Mouse (Mus musculus): ENCODE measurements around the gene Lmod3. TPM values are rescaled to one million over a fixed set of nuclear protein-coding genes. Genes with fewer than 3 reads are reported as not detected.

Lmod3 gene
- polyA plus RNA-seq (2015; fragmentation: Nextera tagmentation; extraction: Ambion mirVana) = 0.69 and 1.3 TPM in 2 replicates

GRCm38 (mm10) chr6:97252711-97253221 is at the start of gene Lmod3:
Gene Lmod3 (minus strand): TSS chr6:97252759.
- Histone ChIP-seq H3K4me2 (ENCODE audit: low read depth, low read length) (0 out of 2 replicates have a peak within 1 kb of the TSS, but pooled peaks have one; percentile 8), H3K27ac (ENCODE audit: low read length) (no peak within 1 kb of the TSS)
- WGBS = 13% methylated on average over 9 of the region's 9 CpGs

GRCm38 (mm10) chr6:97302303-97302702 is 49.7 kb upstream of the Lmod3 start:
- WGBS = 71% methylated on average over 7 of the region's 7 CpGs

More at GRCm38 (mm10) chr6:97252711-97253221, at the start of gene Lmod3:
- no peaks in the 10 kb centered on the region for H3K36me3 ChIP-seq (ENCODE audit: control insufficient read depth, insufficient read depth, low read length)
- H3K4me3 ChIP-seq (ENCODE audit: low read length) = no peak within 1 kb of the TSS
- no peaks in the 10 kb centered on the region for H3K27me3 ChIP-seq (ENCODE audit: control insufficient read depth, insufficient read depth, low read depth, low read length)
- H3K9me3 ChIP-seq (ENCODE audit: control insufficient read depth, low read length) = no peaks in the 10 kb centered on the region
- H3K9ac ChIP-seq (ENCODE audit: low read length) = no peak within 1 kb of the TSS
- peaks cover 8% of the 10 kb centered on the region; the same call in 1 of the 2 replicates for H3K4me1 ChIP-seq (replicated peaks; ENCODE audit: control insufficient read depth, insufficient read depth, low read length)
- peak; percentile 41; the same call in 1 of the 2 replicates for ATAC-seq (ENCODE audit: low read depth)

GRCm38 (mm10) chr6:97300659-97301058 is 48.1 kb upstream of the Lmod3 start:
- ATAC-seq (ENCODE audit: low read depth) = no peak
- H3K27me3 ChIP-seq (ENCODE audit: control insufficient read depth, insufficient read depth, low read depth, low read length) = no peaks in the 10 kb centered on the region
- H3K9ac ChIP-seq (ENCODE audit: low read length) = no peak overlapping the region
- H3K36me3 ChIP-seq (ENCODE audit: control insufficient read depth, insufficient read depth, low read length) = peaks cover 16% of the 10 kb centered on the region
- H3K4me3 ChIP-seq (ENCODE audit: low read length) = no peak overlapping the region
- no peak overlapping the region for H3K4me2 ChIP-seq (ENCODE audit: low read depth, low read length)
- H3K9me3 ChIP-seq (ENCODE audit: control insufficient read depth, low read length) = no peaks in the 10 kb centered on the region
- no peak overlapping the region for H3K27ac ChIP-seq (ENCODE audit: low read length)
- WGBS = 84% methylated on average over 6 of the region's 6 CpGs
- H3K4me1 ChIP-seq (replicated peaks; ENCODE audit: control insufficient read depth, insufficient read depth, low read length) = no peaks in the 10 kb centered on the region; the same call in 1 of the 2 replicates

More at GRCm38 (mm10) chr6:97302303-97302702, 49.7 kb upstream of the Lmod3 start:
- Histone ChIP-seq H3K4me3 (ENCODE audit: low read length) (no peak overlapping the region), H3K4me1 (replicated peaks; ENCODE audit: control insufficient read depth, insufficient read depth, low read length) (no peaks in the 10 kb centered on the region; the same call in 1 of the 2 replicates), H3K27me3 (ENCODE audit: control insufficient read depth, insufficient read depth, low read depth, low read length) (no peaks in the 10 kb centered on the region), H3K36me3 (ENCODE audit: control insufficient read depth, insufficient read depth, low read length) (peaks cover 10% of the 10 kb centered on the region; the same call in 1 of the 2 replicates), H3K4me2 (ENCODE audit: low read depth, low read length) (no peak overlapping the region), H3K27ac (ENCODE audit: low read length) (no peak overlapping the region), H3K9me3 (ENCODE audit: control insufficient read depth, low read length) (no peaks in the 10 kb centered on the region), H3K9ac (ENCODE audit: low read length) (no peak overlapping the region)
- no peak for ATAC-seq (ENCODE audit: low read depth)

- H3K4me1 ChIP-seq (replicated peaks; ENCODE audit: control insufficient read depth, insufficient read depth, low read length) = no peaks in the 10 kb centered on the region; the same call in 1 of the 2 replicates
- H3K27me3 ChIP-seq (ENCODE audit: control insufficient read depth, insufficient read depth, low read depth, low read length) = no peaks in the 10 kb centered on the region
- H3K4me3 ChIP-seq (ENCODE audit: low read length) = no peak overlapping the region
- WGBS = 88% methylated on average over 6 of the region's 6 CpGs
- no peak overlapping the region for H3K9ac ChIP-seq (ENCODE audit: low read length)
- H3K27ac ChIP-seq (ENCODE audit: low read length) = no peak overlapping the region
- no peak overlapping the region for H3K4me2 ChIP-seq (ENCODE audit: low read depth, low read length)
- ATAC-seq (ENCODE audit: low read depth) = no peak
- H3K36me3 ChIP-seq (ENCODE audit: control insufficient read depth, insufficient read depth, low read length) = peaks cover 19% of the 10 kb centered on the region
- no peaks in the 10 kb centered on the region for H3K9me3 ChIP-seq (ENCODE audit: control insufficient read depth, low read length)
These were observed 47.6 kb upstream of the Lmod3 start for GRCm38 (mm10) chr6:97300180-97300579.

- WGBS = 64% methylated on average over 3 of the region's 3 CpGs
- H3K4me3 ChIP-seq (ENCODE audit: low read length) = no peak overlapping the region
- no peak overlapping the region for H3K27ac ChIP-seq (ENCODE audit: low read length)
- H3K9me3 ChIP-seq (ENCODE audit: control insufficient read depth, low read length) = no peaks in the 10 kb centered on the region
- peaks cover 16% of the 10 kb centered on the region for H3K36me3 ChIP-seq (ENCODE audit: control insufficient read depth, insufficient read depth, low read length)
- no peaks in the 10 kb centered on the region for H3K27me3 ChIP-seq (ENCODE audit: control insufficient read depth, insufficient read depth, low read depth, low read length)
- H3K4me2 ChIP-seq (ENCODE audit: low read depth, low read length) = no peak overlapping the region
- ATAC-seq (ENCODE audit: low read depth) = no peak
- peaks cover 22% of the 10 kb centered on the region for H3K4me1 ChIP-seq (replicated peaks; ENCODE audit: control insufficient read depth, insufficient read depth, low read length)
- no peak overlapping the region for H3K9ac ChIP-seq (ENCODE audit: low read length)
These were observed 44.6 kb upstream of the Lmod3 start for GRCm38 (mm10) chr6:97297151-97297550.

GRCm38 (mm10) chr6:97295866-97296527 is 43.4 kb upstream of the Lmod3 start:
- peaks cover 16% of the 10 kb centered on the region for H3K36me3 ChIP-seq (ENCODE audit: control insufficient read depth, insufficient read depth, low read length)
- WGBS = 91% methylated on average over 21 of the region's 21 CpGs
- no peaks in the 10 kb centered on the region for H3K9me3 ChIP-seq (ENCODE audit: control insufficient read depth, low read length)
- H3K9ac ChIP-seq (ENCODE audit: low read length) = no peak overlapping the region
- no peak for ATAC-seq (ENCODE audit: low read depth)
- H3K4me1 ChIP-seq (replicated peaks; ENCODE audit: control insufficient read depth, insufficient read depth, low read length) = peaks cover 26% of the 10 kb centered on the region
- H3K27ac ChIP-seq (ENCODE audit: low read length) = no peak overlapping the region
- no peaks in the 10 kb centered on the region for H3K27me3 ChIP-seq (ENCODE audit: control insufficient read depth, insufficient read depth, low read depth, low read length)
- H3K4me3 ChIP-seq (ENCODE audit: low read length) = no peak overlapping the region
- no peak overlapping the region for H3K4me2 ChIP-seq (ENCODE audit: low read depth, low read length)

GRCm38 (mm10) chr6:97295416-97295815 is 42.9 kb upstream of the Lmod3 start:
- Histone ChIP-seq H3K9ac (ENCODE audit: low read length) (no peak overlapping the region), H3K36me3 (ENCODE audit: control insufficient read depth, insufficient read depth, low read length) (peaks cover 14% of the 10 kb centered on the region), H3K4me2 (ENCODE audit: low read depth, low read length) (no peak overlapping the region), H3K4me1 (replicated peaks; ENCODE audit: control insufficient read depth, insufficient read depth, low read length) (peaks cover 29% of the 10 kb centered on the region), H3K27me3 (ENCODE audit: control insufficient read depth, insufficient read depth, low read depth, low read length) (no peaks in the 10 kb centered on the region), H3K4me3 (ENCODE audit: low read length) (no peak overlapping the region), H3K27ac (ENCODE audit: low read length) (0 out of 2 replicates have a peak overlapping the region, but pooled peaks have one; percentile 45), H3K9me3 (ENCODE audit: control insufficient read depth, low read length) (no peaks in the 10 kb centered on the region)
- 85% methylated on average over 9 of the region's 9 CpGs for WGBS
- ATAC-seq (ENCODE audit: low read depth) = no peak

GRCm38 (mm10) chr6:97293667-97294569 is 41.4 kb upstream of the Lmod3 start:
- no peak overlapping the region for H3K4me3 ChIP-seq (ENCODE audit: low read length)
- H3K9ac ChIP-seq (ENCODE audit: low read length) = no peak overlapping the region
- H3K27me3 ChIP-seq (ENCODE audit: control insufficient read depth, insufficient read depth, low read depth, low read length) = no peaks in the 10 kb centered on the region
- H3K27ac ChIP-seq (ENCODE audit: low read length) = peak overlapping the region; percentile 89
- WGBS = 54% methylated on average over 12 of the region's 12 CpGs
- peaks cover 32% of the 10 kb centered on the region for H3K4me1 ChIP-seq (replicated peaks; ENCODE audit: control insufficient read depth, insufficient read depth, low read length)
- H3K9me3 ChIP-seq (ENCODE audit: control insufficient read depth, low read length) = no peaks in the 10 kb centered on the region
- peaks cover 14% of the 10 kb centered on the region for H3K36me3 ChIP-seq (ENCODE audit: control insufficient read depth, insufficient read depth, low read length)
- H3K4me2 ChIP-seq (ENCODE audit: low read depth, low read length) = 0 out of 2 replicates have a peak overlapping the region, but pooled peaks have one; percentile 7
- peak; percentile 42; the same call in 1 of the 2 replicates for ATAC-seq (ENCODE audit: low read depth)

- peak overlapping the region; percentile 89 for H3K27ac ChIP-seq (ENCODE audit: low read length)
These were observed 40.3 kb upstream of the Lmod3 start for GRCm38 (mm10) chr6:97292894-97293293.

More at GRCm38 (mm10) chr6:97292894-97293293, 40.3 kb upstream of the Lmod3 start:
- Histone ChIP-seq H3K9me3 (ENCODE audit: control insufficient read depth, low read length) (no peaks in the 10 kb centered on the region), H3K4me2 (ENCODE audit: low read depth, low read length) (no peak overlapping the region), H3K9ac (ENCODE audit: low read length) (no peak overlapping the region), H3K36me3 (ENCODE audit: control insufficient read depth, insufficient read depth, low read length) (peaks cover 10% of the 10 kb centered on the region), H3K27me3 (ENCODE audit: control insufficient read depth, insufficient read depth, low read depth, low read length) (no peaks in the 10 kb centered on the region), H3K4me1 (replicated peaks; ENCODE audit: control insufficient read depth, insufficient read depth, low read length) (peaks cover 37% of the 10 kb centered on the region), H3K4me3 (ENCODE audit: low read length) (no peak overlapping the region)
- ATAC-seq (ENCODE audit: low read depth) = no peak
- WGBS = 57% methylated on average over 5 of the region's 5 CpGs

Data from lung, embryonic 16.5 days (tissue).